Mouse (Mus musculus): Measurements from ENCODE around the gene Atxn1. TPM values are rescaled to one million over a fixed set of nuclear protein-coding genes. Genes with fewer than 3 reads are reported as not detected.
A peak's percentile ranks its signal among the peaks of the same experiment; 100 is the strongest.

Atxn1 gene
- total and polyA plus RNA-seq, 3 experiments = 8.0 to 13.1 (median 9.7) TPM

- H3K79me2 ChIP-seq (replicated peaks; ENCODE audit: control insufficient read depth, extremely low read depth, insufficient read depth, poor library complexity, severe bottlenecking) = no peaks in the 10 kb centered on the region
- no peak overlapping the region for H3K27ac ChIP-seq (ENCODE audit: insufficient read depth, low read depth)
- in situ Hi-C loops (cut with MboI; ENCODE audit: low pct_ligation_motif_present, low pct_unique_long_range_greater_than_20kb, low sequenced_read_pairs) (no loop called here), dilution Hi-C loops (cut with MboI; ENCODE audit: extremely low pct_ligation_motif_present, extremely low pct_unique_long_range_greater_than_20kb, low sequenced_read_pairs) (no loop called here)
- H3K4me2 ChIP-seq (ENCODE audit: insufficient read depth, low read depth, poor library complexity, severe bottlenecking) = no peak overlapping the region
- DNase-seq (ENCODE audit: extremely low read depth) = no peak
- no peak overlapping the region for H3K4me3 ChIP-seq (replicated peaks in 1 of 3; ENCODE audit: low read depth in 2 of 3, low read length in 2 of 3, poor library complexity in 1 of 3)
- peaks cover 0 to 4% of the 10 kb centered on the region in 2 experiments; a peak in 2 of 4 replicates for H3K4me1 ChIP-seq (ENCODE audit: control insufficient read depth in 1 of 2, insufficient read depth in 2 of 2)
- TF ChIP-seq ELF1 (IDR thresholded peaks at IDR 0.05; ENCODE audit: low read depth, low read length) (no peak), SMC3 (IDR thresholded peaks at IDR 0.05; ENCODE audit: low read depth, low read length) (no peak), RAD21 (IDR thresholded peaks at IDR 0.05; ENCODE audit: low read depth, low read length) (no peak), HCFC1 (IDR thresholded peaks at IDR 0.05; ENCODE audit: low read depth, low read length) (no peak), JUN (IDR thresholded peaks at IDR 0.05; ENCODE audit: insufficient read depth, low read depth, low read length) (no peak), ZMIZ1 (IDR thresholded peaks at IDR 0.05; ENCODE audit: low read depth, low read length) (no peak), CHD2 (IDR thresholded peaks at IDR 0.05; ENCODE audit: low read length) (no peak), POLR2AphosphoS2 (IDR thresholded peaks at IDR 0.05; ENCODE audit: low read depth, low read length) (no peak), ETS1 (conservative IDR thresholded peaks at IDR 0.05; ENCODE audit: low read depth, low read length) (no peak), UBTF (IDR thresholded peaks at IDR 0.05; ENCODE audit: low read depth, low read length) (no peak), KAT2A (IDR thresholded peaks at IDR 0.05; ENCODE audit: insufficient replicate concordance, low read length) (no peak), MXI1 (IDR thresholded peaks at IDR 0.05; ENCODE audit: low read depth, low read length) (no peak), ZKSCAN1 (IDR thresholded peaks at IDR 0.05; ENCODE audit: borderline replicate concordance, low read depth, low read length) (no peak), BHLHE40 (IDR thresholded peaks at IDR 0.05; ENCODE audit: low read depth, low read length) (no peak)
- H3K9ac ChIP-seq (ENCODE audit: insufficient read depth, low read depth) = no peak overlapping the region
- peaks cover 6% of the 10 kb centered on the region for H3K27me3 ChIP-seq (replicated peaks)
- H3K9me3 ChIP-seq (replicated peaks; ENCODE audit: low read length) = no peaks in the 10 kb centered on the region
- H3K36me3 ChIP-seq (replicated peaks in 1 of 2; ENCODE audit: control insufficient read depth in 1 of 2, insufficient read depth in 1 of 2, low read length in 1 of 2) = no peaks in the 10 kb centered on the region
Observed at GRCm38 (mm10) chr13:45508495-45508894, 456.3 kb downstream of the Atxn1 start.

GRCm38 (mm10) chr13:45507274-45508229, 457.3 kb downstream of the Atxn1 start, which contains the start of gene Gmpr:
Gene Gmpr, plus strand, starts transcription at chr13:45507444.
- in situ Hi-C loops (cut with MboI; ENCODE audit: low pct_ligation_motif_present, low pct_unique_long_range_greater_than_20kb, low sequenced_read_pairs) (no loop called here), dilution Hi-C loops (cut with MboI; ENCODE audit: extremely low pct_ligation_motif_present, extremely low pct_unique_long_range_greater_than_20kb, low sequenced_read_pairs) (no loop called here)
- H3K4me3 ChIP-seq (replicated peaks in 1 of 3; ENCODE audit: low read depth in 2 of 3, low read length in 2 of 3, poor library complexity in 1 of 3) = peak within 1 kb of the TSS in 2 of 3 experiments; percentile 50 to 52
- H3K9me3 ChIP-seq (replicated peaks; ENCODE audit: low read length) = no peaks in the 10 kb centered on the region
- H3K4me2 ChIP-seq (ENCODE audit: insufficient read depth, low read depth, poor library complexity, severe bottlenecking) = peak within 1 kb of the TSS; percentile 27; the same call in 1 of the 2 replicates
- TF ChIP-seq IRF4 (IDR thresholded peaks at IDR 0.05; ENCODE audit: low read depth, low read length) (no peak), EP300 (IDR thresholded peaks at IDR 0.05; ENCODE audit: low read length) (no peak), CHD2 (IDR thresholded peaks at IDR 0.05; ENCODE audit: low read length) (no peak), NRF1 (IDR thresholded peaks at IDR 0.05; ENCODE audit: low read depth, low read length) (peak; percentile 73)
- peaks cover 0 to 3% of the 10 kb centered on the region in 2 experiments; a peak in 2 of 4 replicates for H3K4me1 ChIP-seq (ENCODE audit: control insufficient read depth in 1 of 2, insufficient read depth in 2 of 2)
- no peaks in the 10 kb centered on the region for H3K36me3 ChIP-seq (replicated peaks in 1 of 2; ENCODE audit: control insufficient read depth in 1 of 2, insufficient read depth in 1 of 2, low read length in 1 of 2)
- DNase-seq (ENCODE audit: extremely low read depth) = peak; percentile 24
- H3K27me3 ChIP-seq (replicated peaks) = peaks cover 9% of the 10 kb centered on the region
- H3K27ac ChIP-seq (ENCODE audit: insufficient read depth, low read depth) = no peak within 1 kb of the TSS
- H3K9ac ChIP-seq (ENCODE audit: insufficient read depth, low read depth) = no peak within 1 kb of the TSS
- H3K79me2 ChIP-seq (replicated peaks; ENCODE audit: control insufficient read depth, extremely low read depth, insufficient read depth, poor library complexity, severe bottlenecking) = no peaks in the 10 kb centered on the region
